Mouse (Mus musculus): ENCODE data around the gene Vcp. TPM values are rescaled to one million over a fixed set of nuclear protein-coding genes. Genes with fewer than 3 reads are reported as not detected.

Vcp gene
- polyA plus RNA-seq, 1 experiment from 2014 or later = 654 TPM

DNA sequence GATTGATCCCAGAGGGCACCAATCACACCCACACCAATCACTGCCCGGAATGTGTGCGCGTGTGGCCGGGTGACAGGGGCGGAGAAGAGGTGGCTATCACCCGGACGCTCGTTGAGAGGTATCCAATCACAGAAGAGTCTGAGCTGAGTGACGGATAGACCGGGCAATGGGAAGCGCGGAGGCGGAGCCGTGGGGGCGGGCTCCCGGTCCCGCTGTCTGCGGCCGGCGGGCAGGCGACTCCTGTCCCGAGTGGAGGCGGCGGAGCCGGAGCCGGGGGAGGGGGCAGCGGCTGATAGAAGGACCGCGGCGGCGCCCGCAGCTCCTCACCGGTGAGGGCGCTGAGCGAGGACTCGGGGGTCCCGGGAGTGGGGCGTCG lies 50.6 kb downstream of the Vcp start, which contains the start of gene Dnajb5:
TSS of gene Dnajb5 (plus strand) at position 139 of the 376 bp plus-strand sequence.
- Histone ChIP-seq H3K9me3 (ENCODE audit: control insufficient read depth, low read length) (no peaks in the 10 kb centered on the region), H3K4me1 (ENCODE audit: control insufficient read depth, insufficient read depth, low read length) (peaks cover 17% of the 10 kb centered on the region; the same call in 1 of the 2 replicates), H3K27ac (replicated peaks; ENCODE audit: low read depth, low read length) (peak within 1 kb of the TSS; percentile 73), H3K36me3 (ENCODE audit: control insufficient read depth, insufficient read depth, low read length) (no peaks in the 10 kb centered on the region), H3K27me3 (ENCODE audit: control insufficient read depth, insufficient read depth, low read length) (no peaks in the 10 kb centered on the region), H3K9ac (ENCODE audit: low read length) (peak within 1 kb of the TSS; percentile 84), H3K4me2 (ENCODE audit: low read depth, severe bottlenecking) (peak within 1 kb of the TSS; percentile 67), H3K4me3 (ENCODE audit: low read depth, low read length) (peak within 1 kb of the TSS; percentile 79)
- DNase-seq (ENCODE audit: low spot score) (peak; percentile 96), ATAC-seq (ENCODE audit: insufficient number of reproducible peaks, low FRiP score, low TSS enrichment, low read depth) (peak; percentile 94)
- under 1% methylated on average over 37 of the region's 39 CpGs for WGBS

DNA sequence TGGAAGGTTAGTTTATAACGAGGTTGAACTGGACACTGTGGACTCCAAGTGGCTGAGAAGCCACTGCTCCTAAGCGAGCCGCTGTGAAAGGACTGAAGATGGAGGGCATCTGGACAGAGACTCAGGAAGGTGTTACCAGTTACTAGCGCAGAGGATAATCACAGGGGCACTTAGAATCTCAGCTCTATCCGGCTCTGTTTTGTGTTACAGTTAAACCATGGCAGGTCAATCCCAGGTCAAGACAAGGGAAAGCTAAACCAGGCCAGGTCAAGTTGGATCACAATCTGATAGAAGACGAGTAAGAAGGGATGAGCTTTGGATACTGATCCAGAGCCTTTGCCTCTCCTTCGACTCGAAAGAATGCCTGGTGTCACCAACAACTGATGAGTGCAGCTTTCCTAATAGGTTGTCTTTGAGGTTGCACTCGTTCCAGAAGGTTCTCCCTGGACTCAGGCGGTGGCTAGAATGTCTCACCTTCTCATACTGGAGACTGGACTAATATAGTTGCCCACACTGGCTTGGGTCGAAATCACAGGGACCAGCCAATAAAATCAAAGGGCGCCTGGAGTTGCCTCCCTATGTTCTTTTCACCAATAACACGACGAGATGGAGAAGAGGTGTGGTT lies 51.1 kb downstream of the Vcp start:
- H3K27me3 ChIP-seq (ENCODE audit: control insufficient read depth, insufficient read depth, low read length) = no peaks in the 10 kb centered on the region
- ATAC-seq (ENCODE audit: insufficient number of reproducible peaks, low FRiP score, low TSS enrichment, low read depth) = no peak
- 8% methylated on average over 14 of the region's 14 CpGs for WGBS
- H3K9me3 ChIP-seq (ENCODE audit: control insufficient read depth, low read length) = no peaks in the 10 kb centered on the region
- H3K27ac ChIP-seq (replicated peaks; ENCODE audit: low read depth, low read length) = no peak overlapping the region
- peak overlapping the region; percentile 67 for H3K4me2 ChIP-seq (ENCODE audit: low read depth, severe bottlenecking)
- H3K9ac ChIP-seq (ENCODE audit: low read length) = no peak overlapping the region
- no peak for DNase-seq (ENCODE audit: low spot score)
- H3K36me3 ChIP-seq (ENCODE audit: control insufficient read depth, insufficient read depth, low read length) = no peaks in the 10 kb centered on the region
- peaks cover 17% of the 10 kb centered on the region; the same call in 1 of the 2 replicates for H3K4me1 ChIP-seq (ENCODE audit: control insufficient read depth, insufficient read depth, low read length)
- peak overlapping the region; percentile 79 for H3K4me3 ChIP-seq (ENCODE audit: low read depth, low read length)

GRCm38 (mm10) chr4:42948527-42948926 lies 51.8 kb downstream of the Vcp start:
- DNase-seq (ENCODE audit: low spot score) (no peak), ATAC-seq (ENCODE audit: insufficient number of reproducible peaks, low FRiP score, low TSS enrichment, low read depth) (no peak)
- H3K4me3 ChIP-seq (ENCODE audit: low read depth, low read length) = no peak overlapping the region
- 32% methylated on average over 13 of the region's 13 CpGs for WGBS
- H3K9me3 ChIP-seq (ENCODE audit: control insufficient read depth, low read length) = no peaks in the 10 kb centered on the region
- no peak overlapping the region for H3K9ac ChIP-seq (ENCODE audit: low read length)
- H3K4me1 ChIP-seq (ENCODE audit: control insufficient read depth, insufficient read depth, low read length) = peaks cover 17% of the 10 kb centered on the region; the same call in 1 of the 2 replicates
- H3K36me3 ChIP-seq (ENCODE audit: control insufficient read depth, insufficient read depth, low read length) = no peaks in the 10 kb centered on the region
- no peak overlapping the region for H3K27ac ChIP-seq (replicated peaks; ENCODE audit: low read depth, low read length)
- no peak overlapping the region for H3K4me2 ChIP-seq (ENCODE audit: low read depth, severe bottlenecking)
- no peaks in the 10 kb centered on the region for H3K27me3 ChIP-seq (ENCODE audit: control insufficient read depth, insufficient read depth, low read length)

DNA sequence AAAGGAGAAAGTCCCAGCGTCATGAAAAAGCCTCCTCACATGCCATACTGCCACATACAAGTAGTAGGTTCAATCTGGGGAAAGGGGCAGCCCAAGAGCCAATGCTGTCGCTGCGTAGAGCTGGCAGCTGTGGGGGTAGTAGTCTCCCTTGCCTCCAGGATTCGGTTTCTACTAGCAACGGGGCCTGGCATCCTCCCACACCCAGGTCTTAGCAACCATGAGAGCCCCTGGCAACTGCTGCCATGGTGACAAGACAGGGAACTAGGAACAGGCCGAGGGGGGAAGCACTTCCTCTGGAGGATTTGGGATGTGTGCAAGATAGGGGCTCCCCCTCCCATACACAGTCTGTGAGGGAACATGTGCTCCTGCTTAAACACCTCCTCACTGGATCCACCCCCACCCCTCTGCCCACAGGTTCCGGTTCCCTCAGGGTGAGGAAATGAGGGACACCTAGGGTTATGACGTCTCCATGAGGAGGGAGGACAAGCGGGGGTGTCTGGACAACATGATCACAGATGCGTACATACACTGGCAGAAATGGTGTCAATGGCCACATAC lies 53.5 kb downstream of the Vcp start:
- Histone ChIP-seq H3K27ac (replicated peaks; ENCODE audit: low read depth, low read length) (no peak overlapping the region), H3K4me1 (ENCODE audit: control insufficient read depth, insufficient read depth, low read length) (peaks cover 14% of the 10 kb centered on the region; the same call in 1 of the 2 replicates), H3K4me3 (ENCODE audit: low read depth, low read length) (no peak overlapping the region), H3K9me3 (ENCODE audit: control insufficient read depth, low read length) (no peaks in the 10 kb centered on the region), H3K36me3 (ENCODE audit: control insufficient read depth, insufficient read depth, low read length) (no peaks in the 10 kb centered on the region), H3K9ac (ENCODE audit: low read length) (no peak overlapping the region), H3K4me2 (ENCODE audit: low read depth, severe bottlenecking) (no peak overlapping the region), H3K27me3 (ENCODE audit: control insufficient read depth, insufficient read depth, low read length) (no peaks in the 10 kb centered on the region)
- DNase-seq (ENCODE audit: low spot score) (no peak), ATAC-seq (ENCODE audit: insufficient number of reproducible peaks, low FRiP score, low TSS enrichment, low read depth) (no peak)
- WGBS = 53% methylated on average over 10 of the region's 10 CpGs

GRCm38 (mm10) chr4:42945952-42946351 lies 54.4 kb downstream of the Vcp start:
- no peak overlapping the region for H3K27ac ChIP-seq (replicated peaks; ENCODE audit: low read depth, low read length)
- 10% methylated on average over 5 of the region's 5 CpGs for WGBS

DNA sequence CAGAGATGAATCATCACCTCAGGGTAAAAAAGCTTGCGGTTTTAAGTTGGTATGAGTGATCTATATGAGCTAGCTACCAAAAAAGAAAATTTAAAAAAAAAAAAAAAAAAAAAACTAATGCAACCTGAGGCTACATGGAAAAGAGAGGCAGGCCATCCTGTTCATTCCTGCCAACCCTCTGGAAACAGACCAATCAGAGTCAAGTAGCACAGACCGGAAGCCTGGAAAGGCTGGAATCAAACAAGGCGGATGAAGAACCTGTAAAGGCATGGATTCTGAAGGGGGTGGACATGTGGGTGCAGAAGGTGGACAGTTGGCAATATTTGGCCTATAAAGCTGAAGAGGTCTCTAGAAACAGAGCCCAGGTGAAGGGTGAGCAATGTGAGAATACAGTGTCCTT lies 54.9 kb downstream of the Vcp start:
- Histone ChIP-seq H3K4me2 (ENCODE audit: low read depth, severe bottlenecking) (no peak overlapping the region), H3K4me3 (ENCODE audit: low read depth, low read length) (no peak overlapping the region), H3K9me3 (ENCODE audit: control insufficient read depth, low read length) (no peaks in the 10 kb centered on the region), H3K4me1 (ENCODE audit: control insufficient read depth, insufficient read depth, low read length) (peaks cover 9% of the 10 kb centered on the region; the same call in 1 of the 2 replicates), H3K27ac (replicated peaks; ENCODE audit: low read depth, low read length) (no peak overlapping the region), H3K36me3 (ENCODE audit: control insufficient read depth, insufficient read depth, low read length) (no peaks in the 10 kb centered on the region), H3K27me3 (ENCODE audit: control insufficient read depth, insufficient read depth, low read length) (no peaks in the 10 kb centered on the region), H3K9ac (ENCODE audit: low read length) (no peak overlapping the region)
- WGBS = 84% methylated on average over 3 of the region's 3 CpGs
- ATAC-seq (ENCODE audit: insufficient number of reproducible peaks, low FRiP score, low TSS enrichment, low read depth) (no peak), DNase-seq (ENCODE audit: low spot score) (no peak)

More at GRCm38 (mm10) chr4:42945952-42946351, 54.4 kb downstream of the Vcp start:
- ATAC-seq (ENCODE audit: insufficient number of reproducible peaks, low FRiP score, low TSS enrichment, low read depth) (no peak), DNase-seq (ENCODE audit: low spot score) (peak; percentile 75)
- Histone ChIP-seq H3K9ac (ENCODE audit: low read length) (no peak overlapping the region), H3K36me3 (ENCODE audit: control insufficient read depth, insufficient read depth, low read length) (no peaks in the 10 kb centered on the region), H3K4me3 (ENCODE audit: low read depth, low read length) (no peak overlapping the region), H3K9me3 (ENCODE audit: control insufficient read depth, low read length) (no peaks in the 10 kb centered on the region), H3K4me2 (ENCODE audit: low read depth, severe bottlenecking) (no peak overlapping the region), H3K27me3 (ENCODE audit: control insufficient read depth, insufficient read depth, low read length) (no peaks in the 10 kb centered on the region), H3K4me1 (ENCODE audit: control insufficient read depth, insufficient read depth, low read length) (peaks cover 10% of the 10 kb centered on the region; the same call in 1 of the 2 replicates)

GRCm38 (mm10) chr4:42945043-42945442 lies 55.3 kb downstream of the Vcp start:
- Histone ChIP-seq H3K27me3 (ENCODE audit: control insufficient read depth, insufficient read depth, low read length) (no peaks in the 10 kb centered on the region), H3K4me3 (ENCODE audit: low read depth, low read length) (no peak overlapping the region)
- peak; percentile 68 for DNase-seq (ENCODE audit: low spot score)

DNA sequence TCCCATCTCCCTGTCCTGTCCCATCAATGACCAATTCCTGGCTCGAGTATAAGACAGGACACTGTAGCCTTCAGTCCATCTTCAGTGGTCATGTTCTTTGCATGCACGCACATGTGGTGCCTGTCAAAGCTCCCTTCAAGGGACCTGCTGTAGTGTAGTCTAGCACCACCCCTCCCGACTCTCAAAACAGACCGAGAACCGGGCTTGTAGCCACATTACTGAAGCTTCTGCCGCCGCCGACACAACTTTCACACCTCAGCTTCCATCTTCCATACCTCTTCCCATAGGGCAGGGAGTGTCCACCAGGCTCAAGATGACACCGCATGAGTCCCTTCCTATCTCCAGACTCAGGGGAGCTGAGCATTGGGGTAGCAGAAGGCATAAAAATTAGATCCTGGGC lies 56.1 kb downstream of the Vcp start:
- Histone ChIP-seq H3K9me3 (ENCODE audit: control insufficient read depth, low read length) (no peaks in the 10 kb centered on the region), H3K4me3 (ENCODE audit: low read depth, low read length) (no peak overlapping the region), H3K36me3 (ENCODE audit: control insufficient read depth, insufficient read depth, low read length) (no peaks in the 10 kb centered on the region), H3K4me2 (ENCODE audit: low read depth, severe bottlenecking) (no peak overlapping the region), H3K4me1 (ENCODE audit: control insufficient read depth, insufficient read depth, low read length) (peaks cover 5% of the 10 kb centered on the region; the same call in 1 of the 2 replicates), H3K27ac (replicated peaks; ENCODE audit: low read depth, low read length) (no peak overlapping the region), H3K9ac (ENCODE audit: low read length) (no peak overlapping the region), H3K27me3 (ENCODE audit: control insufficient read depth, insufficient read depth, low read length) (no peaks in the 10 kb centered on the region)
- DNase-seq (ENCODE audit: low spot score) = no peak
- WGBS = 86% methylated on average over 9 of the region's 9 CpGs
- ATAC-seq (ENCODE audit: insufficient number of reproducible peaks, low FRiP score, low TSS enrichment, low read depth) = no peak

More at GRCm38 (mm10) chr4:42945043-42945442, 55.3 kb downstream of the Vcp start:
- ATAC-seq (ENCODE audit: insufficient number of reproducible peaks, low FRiP score, low TSS enrichment, low read depth) = no peak
- WGBS = 7% methylated on average over 6 of the region's 6 CpGs
- no peaks in the 10 kb centered on the region for H3K36me3 ChIP-seq (ENCODE audit: control insufficient read depth, insufficient read depth, low read length)
- H3K9me3 ChIP-seq (ENCODE audit: control insufficient read depth, low read length) = no peaks in the 10 kb centered on the region
- H3K27ac ChIP-seq (replicated peaks; ENCODE audit: low read depth, low read length) = no peak overlapping the region
- H3K4me1 ChIP-seq (ENCODE audit: control insufficient read depth, insufficient read depth, low read length) = peaks cover 6% of the 10 kb centered on the region; the same call in 1 of the 2 replicates
- H3K9ac ChIP-seq (ENCODE audit: low read length) = no peak overlapping the region
- no peak overlapping the region for H3K4me2 ChIP-seq (ENCODE audit: low read depth, severe bottlenecking)
